Mouse (Mus musculus) layer of hippocampus, adult 2 months (tissue): Measurements from ENCODE around the gene Smim17. TPM values are rescaled to one million over a fixed set of nuclear protein-coding genes. Genes with fewer than 3 reads are reported as not detected.
"Not testable (repeated sequence)": the region's sequence is repeated elsewhere in the genome, so short reads cannot be mapped to it uniquely, and the experiment has no call there.

Experiments
- DNase-seq, 2 experiments: peaks; one replicate each; pipeline ENCODE4 v3.0.0; 2022; ENCODE audit warnings: low spot score in 2 of 2
- H3K27ac ChIP-seq: fragments of 200-600 bp; 2 replicates; pipeline ENCODE4 v1.8.1; 2022
- H3K4me3 ChIP-seq: fragments of 200-600 bp; 2 replicates; pipeline ENCODE4 v1.8.1; 2022; ENCODE audit warnings: mild to moderate bottlenecking
- CTCF ChIP-seq: fragments of 200-600 bp; conservative IDR thresholded peaks from 2 replicates; pipeline ENCODE4 v1.8.1; 2022; ENCODE audit warnings: antibody characterized with exemption, mild to moderate bottlenecking, moderate library complexity
- total RNA-seq, 2 experiments: library from RNA; stranded (reverse); gene quantifications; 2 replicates each; pipeline ENCODE4 v1.2.3; 2021

The Smim17 gene
- total RNA-seq, 2 experiments from 2014 or later = 19.7 to 24.1 TPM

GRCm38 (mm10) chr7:6441173-6441572 is 42.7 kb downstream of the Smim17 start:
- Histone ChIP-seq H3K27ac (no peak overlapping the region), H3K4me3 (no peak overlapping the region)
- no peak for TF ChIP-seq CTCF
- DNase-seq = no peak

GRCm38 (mm10) chr7:6447771-6448170 is 49.3 kb downstream of the Smim17 start:
- H3K27ac ChIP-seq = no peak overlapping the region
- TF ChIP-seq CTCF = no peak
- H3K4me3 ChIP-seq = no peak overlapping the region
- no peak for DNase-seq

- no peak for DNase-seq
- TF ChIP-seq CTCF = no peak
- no peak within 1 kb of the TSS for H3K27ac ChIP-seq
- H3K4me3 ChIP-seq = no peak within 1 kb of the TSS
These were observed 57.4 kb downstream of the Smim17 start, which contains the start of gene Olfr1336 for GRCm38 (mm10) chr7:6455868-6456267. TSS of gene Olfr1336 (plus strand) at chr7:6456168.

GRCm38 (mm10) chr7:6456399-6456798 is 57.9 kb downstream of the Smim17 start:
- DNase-seq = no peak
- Histone ChIP-seq H3K4me3 (no peak overlapping the region), H3K27ac (no peak overlapping the region)
- no peak for TF ChIP-seq CTCF

- TF ChIP-seq CTCF = no peak
- Histone ChIP-seq H3K27ac (no peak within 1 kb of the TSS), H3K4me3 (no peak within 1 kb of the TSS)
- no peak for DNase-seq
These were observed 68.4 kb downstream of the Smim17 start, which contains the start of gene Olfr1346 for GRCm38 (mm10) chr7:6466951-6467350. TSS of gene Olfr1346 (plus strand) at chr7:6467101.

GRCm38 (mm10) chr7:6477633-6478032 is 79.1 kb downstream of the Smim17 start:
- DNase-seq, H3K4me3 ChIP-seq, H3K27ac ChIP-seq: not testable (repeated sequence)

Other genes with a start within 250 kb of the Smim17 start
- gene Zfp787, start 242.7 kb upstream of the Smim17 start, total RNA-seq = 10 to 100 TPM; 26.2 to 27.3 TPM
- gene Zfp444, start 226.5 kb upstream of the Smim17 start, total RNA-seq = 10 to 100 TPM; 55.8 to 57.2 TPM
- not detected for gene Galp, start 201.6 kb upstream of the Smim17 start, total RNA-seq
- not detected for gene Zscan5b, start 176.4 kb upstream of the Smim17 start, total RNA-seq
- gene Epp13, start 146.0 kb upstream of the Smim17 start, total RNA-seq = not detected
- 10 to 100 TPM; 17.8 to 18.3 TPM for gene Zfp667, start 112.1 kb upstream of the Smim17 start, total RNA-seq
- 10 to 100 TPM; 13.3 to 14.4 TPM for gene Zfp583, start 67.4 kb upstream of the Smim17 start, total RNA-seq
- gene Gm3854, start 55.0 kb upstream of the Smim17 start, total RNA-seq = 1 to 10 TPM; 7.1 to 8.3 TPM
- 1 to 10 TPM; 4.7 to 5.0 TPM for gene Zfp78, start 35.4 kb upstream of the Smim17 start, total RNA-seq
- gene Zfp28, start 15.4 kb upstream of the Smim17 start, total RNA-seq = 1 to 10 TPM; 6.7 to 9.6 TPM
- gene Gm20715, start 11.6 kb downstream of the Smim17 start, total RNA-seq = under 1 TPM; 0.25 to 0.54 TPM
- gene Olfr1344, start 40.0 kb downstream of the Smim17 start, total RNA-seq = 1 to 10 TPM; 1.2 to 2.0 TPM
- under 1 TPM in 1 of 2 experiments, not detected in 1; 0.08 TPM for gene Olfr1336, start 57.5 kb downstream of the Smim17 start, total RNA-seq
- gene Olfr1346, start 68.4 kb downstream of the Smim17 start, total RNA-seq = not detected
- gene Olfr5, start 88.2 kb downstream of the Smim17 start, total RNA-seq = not detected
- not detected for gene Olfr1347, start 101.0 kb downstream of the Smim17 start, total RNA-seq
- gene Olfr1348, start 110.0 kb downstream of the Smim17 start, total RNA-seq = not detected
- not detected for gene Olfr1349, start 124.2 kb downstream of the Smim17 start, total RNA-seq
- not detected for gene Olfr1350, start 166.1 kb downstream of the Smim17 start, total RNA-seq